Mouse (Mus musculus): ENCODE measurements at regions not wholly inside any gene's neighbourhood (a gene's known extent, or its start where the extent isn't known, plus 50 kb on each side); places are given as distances from the start of the nearest gene placed in this dataset.

GRCm38 (mm10) chr10:72573991-72574652, 80.5 kb upstream of the Zwint start:
- TF ChIP-seq CTCF (IDR thresholded peaks at IDR 0.05 in 2 of 3, conservative IDR thresholded peaks at IDR 0.05 in 1 of 3; ENCODE audit: control insufficient read depth in 1 of 3, insufficient read depth in 1 of 3, low read depth in 2 of 3, low read length in 3 of 3, poor library complexity in 1 of 3, severe bottlenecking in 1 of 3) (no peak), ZNF384 (IDR thresholded peaks at IDR 0.05; ENCODE audit: low read depth, low read length) (no peak), MAZ (IDR thresholded peaks at IDR 0.05; ENCODE audit: low read depth, low read length) (no peak), POLR2A (IDR thresholded peaks at IDR 0.05; ENCODE audit: control insufficient read depth in 1 of 2, insufficient read depth in 1 of 2, low read depth in 1 of 2, low read length in 2 of 2, poor library complexity in 1 of 2) (no peak), E2F4 (IDR thresholded peaks at IDR 0.05; ENCODE audit: borderline replicate concordance, low read depth, low read length) (no peak), POLR2AphosphoS2 (IDR thresholded peaks at IDR 0.05; ENCODE audit: low read length) (no peak), ZKSCAN1 (IDR thresholded peaks at IDR 0.05; ENCODE audit: low read depth, low read length) (no peak), MYB (IDR thresholded peaks at IDR 0.05; ENCODE audit: low read depth, low read length) (no peak)

Measured in MEL (cell line).